Mouse (Mus musculus) T-cell, adult 2 months (primary cell): ENCODE results near the gene Depp1.

Experiments used
- DNase-seq: peaks from one replicate; pipeline ENCODE4 v3.0.0; 2022; ENCODE audit warnings: low spot score

The Depp1 gene

GRCm38 (mm10) chr6:116682317-116682716, 31.9 kb downstream of the Depp1 start:
- DNase-seq = no peak

GRCm38 (mm10) chr6:116693639-116694038, 43.2 kb downstream of the Depp1 start:
- DNase-seq = no peak

GRCm38 (mm10) chr6:116694346-116694745, 43.9 kb downstream of the Depp1 start:
- DNase-seq = no peak

- no peak for DNase-seq
These were observed 47.0 kb downstream of the Depp1 start for GRCm38 (mm10) chr6:116697413-116697812.

GRCm38 (mm10) chr6:116697896-116698425, 47.6 kb downstream of the Depp1 start:
- no peak for DNase-seq

GRCm38 (mm10) chr6:116700821-116701220, 50.4 kb downstream of the Depp1 start:
- no peak for DNase-seq
